8 mouse cellular contexts compared by ENCODE assay signal in genomic region chr11:103016930-103017329, GRCm38 (mm10). TPM values are rescaled to one million over a fixed set of nuclear protein-coding genes. Genes with fewer than 3 reads are reported as not detected.
DNase-seq lines count a peak whose midpoint lies in the region; ATAC-seq and TF ChIP-seq lines count a peak whose summit lies in the region.

No protein-coding gene starts in this region.

- peak; percentile 96 to 97 for DNase-seq in B cell, adult 2 months
- peak; percentile 99 for DNase-seq in brain, adult 2 months (ENCODE audit: low read depth, low spot score)
- peak; percentile 98 for DNase-seq in kidney, postnatal 0 days (ENCODE audit: low spot score)
- DNase-seq in liver, embryonic 11.5 days (ENCODE audit: low spot score) = peak; percentile 99
- DNase-seq in naive thymus-derived CD4-positive, alpha-beta T cell, adult 2 months (ENCODE audit: low read depth) = peak; percentile 90

- under 1% methylated on average over 40 of the region's 41 CpGs for WGBS in heart, embryonic 12.5 days
- WGBS in kidney, postnatal 0 days = under 1% methylated on average over 40 of the region's 41 CpGs
- under 1% methylated on average over 41 of the region's 41 CpGs for WGBS in liver, embryonic 11.5 days
- under 1% methylated on average over 40 of the region's 41 CpGs for WGBS in stomach, embryonic 14.5 days

- H3K4me1 ChIP-seq in heart, embryonic 12.5 days (replicated peaks) = peaks cover 18% of the 10 kb centered on the region
- no peaks in the 10 kb centered on the region for H3K4me1 ChIP-seq in kidney, postnatal 0 days (replicated peaks; ENCODE audit: insufficient read depth, low read length)
- H3K4me1 ChIP-seq in liver, embryonic 11.5 days (replicated peaks; ENCODE audit: control insufficient read depth, insufficient read depth, low read length) = peaks cover 9% of the 10 kb centered on the region
- H3K4me1 ChIP-seq in stomach, embryonic 14.5 days (ENCODE audit: control insufficient read depth, insufficient read depth, low read length) = peaks cover 18% of the 10 kb centered on the region; the same call in 1 of the 2 replicates

- H3K9ac ChIP-seq in heart, embryonic 12.5 days = peak overlapping the region; percentile 94
- H3K9ac ChIP-seq in kidney, postnatal 0 days (ENCODE audit: low read depth, low read length) = peak overlapping the region; percentile 91
- H3K9ac ChIP-seq in liver, embryonic 11.5 days (ENCODE audit: low read depth, low read length) = peak overlapping the region; percentile 92
- H3K9ac ChIP-seq in stomach, embryonic 14.5 days (replicated peaks; ENCODE audit: low read depth, low read length) = peak overlapping the region; percentile 92

- peak overlapping the region; percentile 77 for H3K4me2 ChIP-seq in heart, embryonic 12.5 days
- H3K4me2 ChIP-seq in kidney, postnatal 0 days (ENCODE audit: low read length) = peak overlapping the region; percentile 56
- H3K4me2 ChIP-seq in liver, embryonic 11.5 days = peak overlapping the region; percentile 67
- H3K4me2 ChIP-seq in stomach, embryonic 14.5 days (replicated peaks; ENCODE audit: low read depth, low read length) = peak overlapping the region; percentile 87

- ATAC-seq in erythroblast, adult 5-6 weeks (replicated peaks; ENCODE audit: low FRiP score, poor library complexity, severe bottlenecking) = peak; percentile 100
- ATAC-seq in heart, embryonic 12.5 days (ENCODE audit: insufficient number of reproducible peaks, low FRiP score) = peak; percentile 96
- ATAC-seq in kidney, postnatal 0 days (replicated peaks; ENCODE audit: low FRiP score, low read depth) = peak; percentile 96
- ATAC-seq in liver, embryonic 11.5 days (replicated peaks; ENCODE audit: low FRiP score) = peak; percentile 98
- peak; percentile 96 for ATAC-seq in stomach, embryonic 14.5 days (ENCODE audit: insufficient number of reproducible peaks, insufficient read depth, low FRiP score, low read depth)

- H3K4me3 ChIP-seq in heart, embryonic 12.5 days = peak overlapping the region; percentile 97
- H3K4me3 ChIP-seq in kidney, postnatal 0 days (replicated peaks; ENCODE audit: low read depth, low read length) = peak overlapping the region; percentile 89
- H3K4me3 ChIP-seq in liver, embryonic 11.5 days (ENCODE audit: low read depth, low read length) = peak overlapping the region; percentile 85
- peak overlapping the region; percentile 85 for H3K4me3 ChIP-seq in stomach, embryonic 14.5 days (ENCODE audit: low read depth, low read length)

- no peak for TF ChIP-seq CTCF in kidney, postnatal 0 days (IDR thresholded peaks at IDR 0.05; ENCODE audit: low read depth)

- peaks cover 23% of the 10 kb centered on the region for H3K36me3 ChIP-seq in heart, embryonic 12.5 days
- no peaks in the 10 kb centered on the region for H3K36me3 ChIP-seq in kidney, postnatal 0 days (ENCODE audit: insufficient read depth, low read length)
- peaks cover 8% of the 10 kb centered on the region; the same call in 1 of the 2 replicates for H3K36me3 ChIP-seq in liver, embryonic 11.5 days (ENCODE audit: control insufficient read depth, insufficient read depth, low read length)
- H3K36me3 ChIP-seq in stomach, embryonic 14.5 days (ENCODE audit: control insufficient read depth, insufficient read depth, low read length) = peaks cover 6% of the 10 kb centered on the region; the same call in 1 of the 2 replicates

- H3K27me3 ChIP-seq in heart, embryonic 12.5 days (replicated peaks) = no peaks in the 10 kb centered on the region
- no peaks in the 10 kb centered on the region for H3K27me3 ChIP-seq in kidney, postnatal 0 days (ENCODE audit: insufficient read depth, low read length)
- no peaks in the 10 kb centered on the region for H3K27me3 ChIP-seq in liver, embryonic 11.5 days (replicated peaks; ENCODE audit: control insufficient read depth, insufficient read depth, low read length)
- no peaks in the 10 kb centered on the region for H3K27me3 ChIP-seq in stomach, embryonic 14.5 days (ENCODE audit: control insufficient read depth, insufficient read depth, low read length)

- no peaks in the 10 kb centered on the region for H3K9me3 ChIP-seq in heart, embryonic 12.5 days (replicated peaks)
- no peaks in the 10 kb centered on the region for H3K9me3 ChIP-seq in kidney, postnatal 0 days (replicated peaks; ENCODE audit: low read length)
- no peaks in the 10 kb centered on the region for H3K9me3 ChIP-seq in liver, embryonic 11.5 days (ENCODE audit: control insufficient read depth, low read length)
- no peaks in the 10 kb centered on the region for H3K9me3 ChIP-seq in stomach, embryonic 14.5 days (ENCODE audit: control insufficient read depth, low read depth, low read length)

- peak overlapping the region; percentile 94 for H3K27ac ChIP-seq in heart, embryonic 12.5 days (ENCODE audit: poor library complexity, severe bottlenecking)
- H3K27ac ChIP-seq in kidney, postnatal 0 days = peak overlapping the region; percentile 89
- H3K27ac ChIP-seq in liver, embryonic 11.5 days (ENCODE audit: low read depth, low read length) = peak overlapping the region; percentile 89
- H3K27ac ChIP-seq in stomach, embryonic 14.5 days (ENCODE audit: low read length) = peak overlapping the region; percentile 90

RNA-seq across cellular contexts. Expression of gene Nmt1, which starts 11.1 kb away (rescaled TPM):
- 17.8 and 31.3 TPM in 2 replicates for total RNA-seq in erythroblast, adult 5-6 weeks (2015; ENCODE audit: low replicate concordance)
- 16.9 and 17.3 TPM in 2 replicates for total RNA-seq in erythroblast, adult 5-6 weeks (2017; ENCODE audit: low replicate concordance)
- polyA plus RNA-seq in heart, embryonic 12.5 days (2016; fragmentation: Nextera tagmentation; extraction: Ambion mirVana) = 46.9 and 50.4 TPM in 2 replicates
- 60.3 and 60.7 TPM in 2 replicates for polyA plus RNA-seq in kidney, postnatal 0 days (2015; fragmentation: Nextera tagmentation; extraction: Ambion mirVana)
- 67.8 and 74.6 TPM in 2 replicates for polyA plus RNA-seq in liver, embryonic 11.5 days (2014; fragmentation: Nextera tagmentation; extraction: Ambion mirVana)
- polyA plus RNA-seq in stomach, embryonic 14.5 days (2014; fragmentation: Nextera tagmentation; extraction: Ambion mirVana) = 55.1 and 62.4 TPM in 2 replicates

RNA-seq across cellular contexts. Expression of gene Dcakd, which starts 11.2 kb away (rescaled TPM):
- 16.3 and 25.5 TPM in 2 replicates for total RNA-seq in erythroblast, adult 5-6 weeks (2015; ENCODE audit: low replicate concordance)
- total RNA-seq in erythroblast, adult 5-6 weeks (2017; ENCODE audit: low replicate concordance) = 6.8 and 26.4 TPM in 2 replicates
- polyA plus RNA-seq in heart, embryonic 12.5 days (2016; fragmentation: Nextera tagmentation; extraction: Ambion mirVana) = 94.1 and 95.2 TPM in 2 replicates
- polyA plus RNA-seq in kidney, postnatal 0 days (2015; fragmentation: Nextera tagmentation; extraction: Ambion mirVana) = 103 and 106 TPM in 2 replicates
- polyA plus RNA-seq in liver, embryonic 11.5 days (2014; fragmentation: Nextera tagmentation; extraction: Ambion mirVana) = 109 and 114 TPM in 2 replicates
- 185 and 198 TPM in 2 replicates for polyA plus RNA-seq in stomach, embryonic 14.5 days (2014; fragmentation: Nextera tagmentation; extraction: Ambion mirVana)

Comparison
In these comparisons a context has a peak if more than half of its experiments do, and no peak if none do; other contexts are left out.
1. Peak in every context shown above with its lines: DNase-seq, ATAC-seq, H3K4me3 ChIP-seq and H3K27ac ChIP-seq.